Mouse (Mus musculus) forelimb bud, embryonic 11.5 days (tissue): Measurements from ENCODE around the gene Nqo1.

ENCODE experiments used
- DNase-seq: peaks from one replicate; pipeline ENCODE4 v3.0.0-alpha.2; 2012; ENCODE audit warnings: low read depth, low spot score

Nqo1 gene

DNA sequence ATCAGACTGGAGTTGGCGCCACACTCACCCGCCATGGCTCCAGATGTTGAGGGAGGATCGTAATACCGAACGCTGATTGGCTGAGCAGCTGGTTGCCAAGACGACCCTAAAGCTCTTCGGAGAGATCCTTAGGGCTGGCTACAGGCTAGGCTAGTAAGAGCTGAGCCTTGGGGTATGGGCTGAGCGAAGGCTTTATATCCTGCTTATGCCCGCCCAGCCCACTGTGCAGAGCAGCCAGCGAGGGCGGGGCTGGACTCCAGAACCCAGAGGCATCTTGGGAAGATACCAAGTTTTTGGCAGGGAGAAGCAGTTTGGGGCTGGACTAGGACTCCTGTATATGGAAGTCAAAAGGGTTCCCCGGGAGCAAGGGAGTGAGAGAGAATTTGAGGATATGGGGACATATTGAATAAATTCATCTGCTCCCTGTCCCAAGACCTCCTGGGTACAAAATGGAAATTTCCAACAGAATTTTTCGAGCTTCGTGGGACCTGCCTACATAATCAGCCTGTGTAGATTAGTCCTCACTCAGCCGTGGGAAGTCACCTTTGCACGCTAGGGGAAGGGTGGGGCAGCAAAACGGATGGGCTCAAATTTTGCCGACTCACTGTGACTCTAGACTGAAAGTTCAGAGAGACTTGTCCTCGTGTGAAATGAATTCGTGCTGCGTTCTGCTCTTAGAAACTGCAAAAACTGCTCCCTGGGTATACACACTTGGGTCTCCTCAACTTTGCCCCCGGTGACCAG is at the start of gene Nqo1:
Gene Nqo1 (minus strand): TSS at position 169 of the 744 bp plus-strand sequence.
- peak; percentile 94 for DNase-seq

DNA sequence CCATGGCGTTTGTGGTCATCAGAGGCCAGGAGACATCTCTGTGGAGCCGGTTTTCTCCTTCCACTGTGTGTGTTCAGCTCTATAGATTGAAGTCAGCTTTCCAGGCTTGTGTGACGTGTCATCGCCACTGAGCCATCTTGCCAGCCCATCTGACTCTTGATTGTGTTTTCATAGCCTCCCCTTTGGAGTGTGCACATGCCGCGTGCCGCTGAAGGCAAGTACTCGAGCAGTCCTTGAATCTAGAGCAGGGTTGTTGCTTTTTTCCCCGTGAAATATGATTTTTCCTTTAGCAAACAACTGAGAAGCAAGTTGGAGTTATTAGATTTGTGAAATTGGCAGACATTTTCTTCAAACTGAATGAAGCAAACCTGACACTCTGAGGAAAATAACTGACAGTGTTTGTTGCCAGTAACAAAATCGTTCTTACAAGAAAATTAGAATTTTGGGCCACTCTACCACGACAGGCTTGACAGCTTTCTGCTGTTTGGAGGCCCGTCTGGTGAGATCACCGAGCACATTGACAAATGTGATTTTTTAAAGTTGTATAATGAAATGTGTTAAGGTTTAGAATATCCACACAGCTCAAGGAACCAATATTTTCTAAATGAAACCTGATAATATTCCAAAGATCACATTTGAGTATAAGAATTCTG is 48.5 kb upstream of the Nqo1 start:
- DNase-seq: no peak

DNA sequence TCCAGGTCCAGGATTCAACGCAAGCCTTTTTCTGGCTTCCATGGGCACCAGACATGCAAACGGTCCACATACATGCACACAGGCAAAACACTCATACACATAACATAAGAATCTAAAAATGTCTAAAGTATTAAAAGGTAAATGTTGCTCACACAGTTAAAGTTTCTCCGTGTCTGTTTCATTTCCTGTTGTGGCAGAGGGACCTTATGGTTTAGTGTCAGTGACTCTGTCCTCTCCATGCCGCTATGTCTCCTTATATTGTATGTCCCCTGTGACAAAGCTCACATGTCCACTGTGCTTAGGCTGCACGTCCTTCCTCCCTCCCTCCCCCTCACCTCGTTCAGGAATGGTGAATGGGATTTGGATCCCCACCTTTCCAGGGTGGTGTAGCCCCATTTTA is 46.6 kb upstream of the Nqo1 start:
- no peak for DNase-seq

DNA sequence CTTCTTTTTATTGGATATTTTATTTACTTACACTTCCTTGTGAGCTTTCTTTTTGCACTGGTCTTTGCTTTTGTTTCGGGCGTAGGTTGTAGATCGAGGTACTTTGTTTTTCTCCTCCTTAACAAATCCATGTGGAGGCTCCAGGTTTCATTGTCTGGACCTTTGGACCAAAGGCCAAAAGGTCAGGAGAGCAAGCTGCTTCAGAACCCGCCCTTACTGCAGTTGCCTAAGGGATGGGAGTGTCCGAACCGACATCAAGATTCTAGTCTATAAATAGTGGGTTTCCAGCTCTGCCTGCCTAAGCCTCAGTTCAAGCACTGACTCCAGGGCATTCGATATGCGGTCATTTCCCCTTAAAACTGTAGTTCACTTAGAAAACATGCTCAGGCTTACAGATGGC is 46.1 kb upstream of the Nqo1 start:
- no peak for DNase-seq

DNA sequence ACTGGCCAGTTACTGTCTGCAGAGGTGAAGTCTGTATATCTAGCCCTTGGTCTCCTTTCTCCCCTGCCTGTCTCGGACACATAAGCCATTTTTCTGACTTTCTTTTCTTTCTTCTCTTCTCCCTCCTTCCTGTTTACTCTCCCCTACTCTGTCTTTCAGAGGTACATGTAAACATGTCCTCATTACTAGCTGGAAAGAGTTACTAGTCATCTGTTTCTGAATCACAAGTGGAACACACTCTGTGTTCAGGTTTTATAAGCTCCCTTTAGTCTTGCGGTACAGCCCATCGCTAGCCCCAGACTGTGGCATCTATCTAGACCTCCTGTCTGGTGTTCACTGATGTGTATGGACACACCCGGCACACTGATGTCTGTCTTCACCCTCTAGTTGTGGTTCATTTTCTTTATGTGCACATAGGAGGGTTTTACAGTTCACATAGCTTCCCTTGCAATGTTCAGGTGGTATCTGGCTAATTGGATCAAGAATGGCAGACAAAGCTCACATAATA is 45.4 kb upstream of the Nqo1 start:
- no peak for DNase-seq

DNA sequence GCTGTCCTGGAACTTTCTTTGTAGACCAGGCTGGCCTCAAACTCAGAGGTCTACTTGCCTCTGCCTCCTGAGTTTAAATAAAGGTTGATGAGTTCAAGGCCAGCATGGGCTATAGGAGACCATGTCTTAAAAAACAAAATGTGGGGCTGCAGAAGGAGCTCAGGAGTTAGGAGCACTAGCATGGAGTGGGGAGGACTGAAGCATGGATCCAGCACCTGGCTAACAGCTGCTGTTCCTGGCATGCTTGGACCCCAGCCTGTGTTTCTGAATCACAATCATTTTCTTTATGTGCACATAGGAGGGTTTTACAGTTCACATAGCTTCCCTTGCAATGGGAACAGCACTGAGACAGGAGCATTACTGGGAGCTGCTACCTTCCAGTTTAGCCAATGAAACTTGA is 44.7 kb upstream of the Nqo1 start:
- DNase-seq: no peak

DNA sequence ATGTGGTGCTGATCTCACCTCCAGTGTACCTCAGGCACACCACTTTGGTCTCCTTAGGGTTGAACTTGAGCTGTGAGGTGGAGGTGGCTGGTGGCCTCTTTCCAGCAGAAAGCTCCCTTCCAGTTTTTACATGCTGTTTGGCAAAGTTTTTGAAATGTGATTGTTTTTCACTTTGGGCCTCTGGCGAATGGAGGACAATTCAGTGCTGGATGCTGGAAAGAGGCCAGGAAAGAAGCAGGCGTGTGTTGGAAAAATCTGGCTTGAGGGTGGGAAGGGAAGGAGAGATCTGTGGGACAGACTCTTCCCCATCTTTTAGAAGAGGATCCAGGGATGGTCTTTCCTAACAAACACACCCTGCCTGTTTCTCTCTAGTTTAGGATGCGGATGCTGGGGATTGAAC is 41.6 kb upstream of the Nqo1 start:
- DNase-seq: no peak

DNA sequence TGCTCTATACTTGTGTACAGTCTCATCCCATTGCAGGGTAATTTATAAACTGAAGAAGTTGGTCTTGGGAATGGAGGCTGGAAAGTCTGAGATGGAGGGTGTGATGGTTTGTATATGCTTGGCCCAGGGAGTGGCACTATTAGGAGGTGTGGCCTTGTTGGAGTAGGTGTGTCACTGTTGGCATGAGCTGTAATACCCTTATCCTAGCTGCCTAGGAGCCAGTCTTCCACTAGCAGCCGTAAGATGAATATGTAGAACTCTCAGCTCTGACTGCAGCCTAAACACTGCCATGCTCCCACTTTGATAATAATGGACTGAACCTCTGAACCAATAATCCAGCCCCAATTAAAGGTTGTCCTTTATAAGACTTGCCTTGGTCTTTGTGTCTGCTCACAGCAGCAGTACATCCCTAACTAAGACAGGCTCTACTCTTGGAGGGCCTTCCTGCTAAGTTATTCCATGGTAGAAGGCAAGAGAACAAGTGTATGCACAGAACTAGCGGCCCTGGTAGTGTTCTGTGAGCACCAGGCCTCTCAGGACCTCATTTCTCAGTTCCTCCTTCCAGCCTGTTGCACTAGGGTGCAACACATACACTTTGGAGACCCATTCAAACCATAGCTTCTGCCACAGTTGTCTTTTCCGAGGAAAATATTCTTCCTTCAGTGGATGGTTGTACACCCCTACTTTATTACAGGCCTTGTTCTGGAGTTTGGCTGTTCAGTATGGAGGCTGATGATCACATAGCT is 37.0 kb upstream of the Nqo1 start:
- no peak for DNase-seq

DNA sequence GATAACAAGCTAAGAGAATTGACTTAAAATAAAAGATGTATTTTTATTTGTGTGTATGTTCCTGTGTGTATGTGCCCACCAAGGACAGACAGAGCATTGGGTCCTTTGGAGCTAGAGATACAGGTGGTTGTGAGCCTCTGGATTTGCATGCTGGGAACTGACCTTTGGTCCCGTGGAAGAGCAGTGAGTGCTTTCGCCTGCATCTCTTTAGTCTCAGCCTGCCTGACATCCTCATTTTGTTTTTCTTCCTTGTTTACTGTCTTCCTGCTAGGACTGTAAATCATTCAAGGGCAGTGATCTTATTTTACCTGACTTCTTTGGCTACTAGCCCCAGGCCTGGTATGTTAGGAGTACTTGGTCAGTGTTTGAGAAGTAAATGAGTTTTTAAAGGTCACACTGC is 34.7 kb upstream of the Nqo1 start:
- no peak for DNase-seq

DNA sequence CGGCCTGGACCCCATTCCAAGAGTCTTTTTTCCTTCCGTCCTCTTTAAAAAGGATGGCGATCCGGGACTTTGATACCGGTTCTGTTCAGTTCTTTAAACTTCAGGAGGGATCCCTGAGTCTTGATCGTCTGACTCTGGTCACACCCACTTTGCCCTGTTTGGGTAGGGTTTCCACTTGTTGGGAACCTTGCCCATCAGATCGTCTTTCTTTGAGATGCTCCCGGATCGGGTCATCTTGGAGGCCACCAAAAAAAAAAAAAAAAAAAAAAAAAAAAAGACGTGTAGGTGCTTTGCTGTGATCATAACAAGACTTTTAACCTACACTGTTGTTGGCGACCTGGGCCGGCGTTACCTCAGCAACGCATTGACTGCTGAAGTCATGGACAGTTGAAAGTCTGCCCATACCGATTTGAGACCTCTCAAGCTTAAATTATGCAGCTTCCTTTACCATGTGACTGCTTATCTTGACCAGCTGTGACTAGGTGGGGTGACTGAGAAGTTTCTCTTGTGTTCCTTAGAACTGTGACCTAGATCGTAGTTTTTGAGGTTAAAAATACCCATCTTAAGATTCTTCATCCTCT is 33.9 kb upstream of the Nqo1 start:
- DNase-seq: peak; percentile 9

DNA sequence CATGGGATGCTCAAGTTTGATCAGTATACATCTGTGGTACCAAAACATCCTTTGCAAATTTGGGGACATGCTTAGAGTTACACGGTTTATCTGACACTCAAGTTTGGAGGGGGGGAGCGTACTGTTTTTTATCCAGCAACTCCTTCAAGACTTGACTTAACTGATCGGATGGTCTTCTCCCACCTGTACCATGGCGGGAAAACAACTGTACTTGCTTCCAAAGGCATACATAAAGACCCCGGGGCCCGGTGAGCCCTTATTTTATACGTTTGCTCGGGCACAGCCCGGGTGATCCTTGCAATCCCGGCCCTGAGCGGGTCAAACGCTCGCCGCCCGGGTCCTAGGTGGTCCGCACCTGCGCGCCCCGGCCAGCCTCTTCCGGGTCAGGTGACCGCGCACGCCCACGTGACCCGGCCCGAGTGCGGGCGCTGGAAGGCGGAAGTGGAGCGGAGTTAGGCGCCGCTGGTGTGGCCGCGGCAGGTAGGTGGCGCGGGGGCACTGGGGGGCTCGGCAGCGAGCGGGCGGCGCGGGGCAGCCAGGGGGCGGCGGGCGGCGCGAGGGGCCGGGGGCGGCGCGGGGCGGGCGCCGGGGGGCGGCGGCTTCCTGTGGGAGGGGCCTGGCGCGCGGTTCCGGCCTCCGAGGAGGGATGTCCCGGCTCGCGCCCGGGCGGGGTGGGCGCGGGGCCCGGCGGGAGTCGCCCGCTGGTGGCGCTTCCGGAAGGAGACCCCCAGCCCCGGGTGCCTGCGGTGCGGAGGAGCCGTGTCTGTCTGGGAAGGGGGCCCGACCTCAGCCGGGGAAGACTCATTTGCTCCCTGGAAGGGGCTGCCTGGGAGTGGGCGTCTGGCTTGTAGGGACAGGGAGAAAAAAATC is 33.2 kb upstream of the Nqo1 start, which contains the start of gene Wwp2:
Gene Wwp2 (plus strand): TSS at position 404 of the 870 bp plus-strand sequence.
- DNase-seq: peak; percentile 65

DNA sequence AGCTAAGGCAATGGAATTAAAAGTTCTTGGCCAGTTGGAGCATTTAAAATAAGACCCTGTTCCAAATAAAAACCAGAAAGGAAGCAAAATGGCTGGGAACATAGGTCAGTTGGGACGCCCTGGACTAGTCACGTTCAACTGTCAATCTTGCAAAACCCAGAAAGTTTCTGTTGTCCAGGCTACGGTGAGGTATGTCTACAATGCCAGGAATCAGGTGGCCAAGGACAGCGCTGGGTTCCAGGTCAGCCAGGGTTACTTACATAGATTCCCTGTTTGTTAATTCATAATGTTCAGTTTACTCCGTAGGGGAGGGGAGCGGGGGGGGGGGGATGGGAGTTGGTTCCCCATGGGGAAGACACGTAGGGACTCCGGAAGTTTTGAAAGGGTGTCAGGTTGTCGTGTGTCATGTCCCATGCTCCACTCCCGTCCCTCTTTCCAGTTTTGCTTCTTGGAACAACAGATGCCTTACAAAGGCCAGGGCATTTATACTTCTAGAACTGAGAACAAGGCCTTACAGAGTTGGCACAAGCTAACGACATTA is 32.5 kb upstream of the Nqo1 start:
- no peak for DNase-seq

DNA sequence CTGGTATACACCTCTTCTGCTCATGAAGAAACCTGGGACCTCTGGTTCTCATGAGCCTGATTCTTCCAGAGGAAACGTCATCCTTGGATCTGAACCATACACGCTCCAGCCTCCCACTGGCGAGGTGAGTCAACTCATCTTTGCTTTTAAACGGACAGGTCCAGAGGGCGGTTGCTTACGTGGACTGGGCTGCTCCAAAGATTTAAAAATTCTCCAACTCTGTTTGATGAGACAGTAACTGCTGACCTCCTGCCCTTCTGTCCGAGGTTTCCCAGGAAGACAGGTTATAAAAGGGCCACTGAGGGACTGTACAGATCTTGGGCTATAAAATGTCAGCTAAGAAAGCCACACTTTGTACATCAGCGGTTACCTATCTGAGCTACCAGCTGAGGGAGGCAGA is 27.8 kb upstream of the Nqo1 start:
- DNase-seq: no peak

DNA sequence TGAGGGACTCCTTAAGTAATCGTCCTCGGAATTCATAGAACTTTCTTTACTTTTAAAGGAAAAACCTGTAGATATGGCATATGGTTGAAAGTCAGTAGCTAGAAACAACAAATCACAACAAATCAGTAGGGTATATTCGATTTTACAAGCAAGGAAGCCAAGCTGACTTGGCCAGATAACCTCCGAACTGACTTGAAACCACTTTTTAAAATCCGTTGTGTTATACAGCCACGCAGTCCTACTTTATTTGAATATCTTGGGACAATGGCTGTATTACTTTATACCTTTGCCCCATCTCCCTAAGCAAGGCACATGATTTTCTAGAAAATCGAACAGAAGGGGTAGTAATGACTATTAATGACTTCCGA is 22.2 kb upstream of the Nqo1 start:
- DNase-seq: no peak

DNA sequence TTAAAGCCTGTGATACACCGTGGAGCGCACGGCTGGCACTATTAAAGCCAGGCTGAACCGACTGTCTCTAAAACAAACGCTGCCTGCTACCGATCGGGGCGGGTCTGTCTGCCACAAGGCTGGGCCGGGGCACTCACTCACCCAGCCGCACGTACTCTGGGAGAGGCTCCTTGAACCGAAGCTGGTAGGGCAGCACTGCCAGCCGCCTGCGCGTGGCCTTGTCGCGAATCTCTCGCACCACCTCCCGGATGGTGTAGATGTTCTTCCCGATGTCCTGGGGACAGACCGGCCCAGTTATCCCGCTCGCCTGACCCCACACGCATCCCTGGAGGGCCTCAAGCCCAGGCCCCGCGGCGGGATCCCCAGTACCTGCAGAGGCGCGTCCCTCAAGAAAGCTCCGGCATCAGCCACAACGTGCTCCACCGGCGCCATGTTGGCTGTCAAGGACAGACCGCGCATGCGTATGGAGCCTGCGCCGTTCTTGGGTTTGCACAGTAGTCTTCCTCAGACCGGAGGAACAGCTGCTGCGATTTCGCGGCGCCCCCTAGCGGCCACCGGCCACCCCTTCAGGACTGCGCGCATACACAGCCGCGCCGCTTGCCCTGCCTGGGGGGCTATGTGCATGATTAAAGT is 21.7 kb upstream of the Nqo1 start, which contains the start of gene Nob1:
Gene Nob1 (minus strand): TSS at position 455 of the 633 bp plus-strand sequence.
- DNase-seq: peak; percentile 98

DNA sequence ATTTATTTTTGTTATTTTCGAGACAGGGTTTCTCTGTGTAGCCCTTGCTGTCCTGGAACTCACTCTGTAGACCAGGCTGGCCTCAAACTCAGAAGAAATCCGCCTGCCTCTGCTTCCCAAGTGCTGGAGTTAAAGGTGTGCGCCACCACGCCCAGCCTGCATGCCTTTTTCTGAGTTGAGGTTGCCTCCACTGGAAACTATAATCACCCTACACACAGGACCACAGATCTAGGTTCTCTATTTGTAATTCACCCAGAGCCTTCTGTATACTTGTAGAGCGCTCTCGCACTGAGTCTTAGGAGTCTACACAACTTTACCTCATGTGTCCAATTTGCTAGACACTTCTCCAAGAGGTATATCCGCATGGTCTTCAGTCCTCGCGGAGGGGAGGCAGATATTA is 21.2 kb upstream of the Nqo1 start:
- no peak for DNase-seq

DNA sequence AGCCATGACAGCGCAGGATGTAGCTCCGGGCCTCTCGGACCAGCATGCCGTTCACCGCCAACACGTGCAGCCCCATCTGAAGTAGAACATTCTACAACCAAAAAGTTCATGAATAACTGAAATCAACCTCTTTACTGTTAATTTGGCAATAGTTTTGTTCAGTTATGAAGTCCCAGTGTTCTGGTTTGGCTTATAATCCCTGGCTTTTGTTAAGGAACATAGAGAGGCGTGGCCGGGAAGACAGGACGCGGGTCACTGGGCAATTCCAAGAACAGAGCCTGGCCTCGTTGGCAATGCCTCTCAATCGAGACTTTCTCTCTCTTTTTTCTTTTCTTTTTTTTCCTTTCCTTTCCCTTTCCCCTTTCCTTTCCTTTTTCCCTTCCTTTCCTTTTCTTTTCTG is 14.0 kb upstream of the Nqo1 start:
- DNase-seq: no peak

DNA sequence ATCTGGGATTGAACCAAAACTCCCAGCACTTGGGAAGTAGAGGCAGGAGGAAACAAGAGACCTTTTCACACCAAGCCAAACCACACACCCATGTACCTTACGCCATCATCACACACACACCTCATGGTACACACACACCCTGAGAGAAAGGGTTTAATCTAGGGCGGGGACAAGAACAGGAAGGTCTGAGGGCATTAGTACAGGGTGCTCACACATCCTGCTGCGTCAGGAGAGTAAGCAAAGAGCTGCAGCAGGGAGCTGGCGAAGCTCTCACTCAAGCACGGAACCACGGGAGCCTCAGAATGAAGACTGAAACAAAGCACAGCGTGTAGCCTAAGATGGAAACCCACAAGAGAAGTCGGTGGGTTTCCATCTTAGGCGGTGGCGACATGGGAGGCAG is 10.9 kb upstream of the Nqo1 start:
- no peak for DNase-seq

DNA sequence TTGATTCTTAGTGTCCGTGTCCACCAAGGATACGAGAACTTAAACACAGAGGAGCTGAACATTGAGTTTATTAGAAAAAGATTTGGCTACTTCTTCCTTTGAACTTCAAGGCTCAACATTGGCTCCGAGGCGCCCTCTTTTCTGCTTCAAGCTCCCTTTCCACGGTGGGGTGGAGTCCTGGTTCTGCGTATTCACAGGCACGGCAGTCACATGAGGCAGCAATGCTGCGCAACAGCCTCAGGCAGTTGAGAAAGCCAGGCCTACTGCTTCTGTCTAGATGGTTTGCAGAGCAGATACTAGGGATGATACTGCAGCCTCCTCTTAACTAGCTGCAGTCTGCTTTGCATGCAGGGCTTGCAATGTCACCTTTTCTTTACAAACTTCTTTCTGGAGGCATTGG is 9.5 kb upstream of the Nqo1 start:
- no peak for DNase-seq

DNA sequence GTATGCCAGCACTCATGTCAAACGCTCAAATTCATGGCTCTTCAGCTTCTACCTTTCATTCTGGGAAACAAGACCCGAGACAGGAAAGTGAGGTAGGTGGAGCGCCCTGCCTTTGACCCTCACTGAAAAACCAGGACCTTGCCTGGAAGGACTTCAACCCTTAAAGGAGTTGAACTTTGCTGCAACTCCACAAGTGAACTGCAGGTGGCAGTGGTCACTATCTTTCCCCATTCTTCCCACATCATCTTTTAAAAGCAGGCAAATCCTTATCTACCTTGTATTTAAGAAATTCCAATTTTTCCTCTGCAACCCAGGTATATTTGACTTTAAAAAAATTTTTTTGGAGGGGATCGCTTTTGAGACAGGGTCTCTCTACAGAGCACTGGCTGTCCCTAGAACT is 8.4 kb upstream of the Nqo1 start:
- DNase-seq: peak; percentile 46
